Comparison of ENCODE assay signal across 8 mouse cellular contexts in the genomic region with DNA sequence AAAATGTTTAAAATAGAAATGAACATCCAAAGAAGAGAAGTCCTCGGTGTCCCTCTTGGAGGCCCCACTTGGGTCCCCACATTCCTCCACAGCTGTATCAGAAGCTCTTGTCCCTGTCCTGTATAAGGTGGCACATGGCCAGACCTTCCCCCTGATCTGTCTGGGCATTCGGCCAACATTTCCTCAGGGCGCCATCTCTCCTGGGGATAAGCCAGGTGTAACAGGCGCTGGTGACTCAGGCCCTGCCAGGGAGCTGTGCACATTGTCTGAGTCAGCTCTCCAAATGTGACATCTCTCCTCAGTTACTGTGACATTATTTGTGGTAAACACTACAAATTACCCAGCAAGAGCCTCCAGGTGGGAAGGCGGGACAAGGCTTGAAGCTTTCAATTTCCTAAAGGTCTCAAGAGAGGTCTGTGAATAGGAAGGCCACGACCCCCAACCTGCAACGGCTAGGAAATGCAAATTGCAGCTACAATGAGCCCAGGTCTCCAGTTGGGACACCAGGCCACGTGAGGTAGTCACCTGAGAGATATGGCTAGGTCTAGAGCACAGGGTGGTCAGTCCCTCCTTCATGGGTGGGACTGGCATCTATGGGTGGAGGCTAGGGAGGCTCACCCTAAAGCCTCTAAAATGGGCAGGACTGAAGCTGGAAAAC. TPM values are rescaled to one million over a fixed set of nuclear protein-coding genes. Genes with fewer than 3 reads are reported as not detected.
DNase-seq lines count a peak whose midpoint lies in the region; ATAC-seq and TF ChIP-seq lines count a peak whose summit lies in the region.

No protein-coding gene starts in this region.

- H3K4me1 ChIP-seq in neural tube, embryonic 13.5 days (replicated peaks), result peaks cover 11% of the 10 kb centered on the region
- peaks cover 4% of the 10 kb centered on the region; the same call in 1 of the 2 replicates for H3K4me1 ChIP-seq in kidney, adult 2 months (ENCODE audit: control insufficient read depth, insufficient read depth, low read length)

- TF ChIP-seq POLR2A in kidney, adult 2 months (IDR thresholded peaks at IDR 0.05; ENCODE audit: low read depth, low read length), result no peak

- H3K4me3 ChIP-seq in neural tube, embryonic 13.5 days, result no peak overlapping the region
- no peak overlapping the region for H3K4me3 ChIP-seq in kidney, adult 2 months (ENCODE audit: insufficient read depth, low read depth, low read length)

- intact Hi-C loops in gastrocnemius, postnatal 14 days (cut with DNase I; ENCODE audit: low total_unique reads), result no loop called here
- intact Hi-C loops in left cerebral cortex, postnatal 25 days (cut with DNase I), result no loop called here

- peak; percentile 55 for ATAC-seq in neural tube, embryonic 13.5 days (ENCODE audit: low read depth)
- ATAC-seq in inflammation-experienced regulatory T-cells, adult 6 months, result no peak

- no peak for DNase-seq in neural tube, embryonic 10.5 days (ENCODE audit: extremely low spot score, low spot score)
- DNase-seq in adrenal gland, postnatal 36 days, result peak; percentile 87 to 88
- peak; percentile 42 for DNase-seq in gastrocnemius, postnatal 14 days
- DNase-seq in kidney, adult 2 months, result peak; percentile 93
- DNase-seq in left cerebral cortex, postnatal 25 days (ENCODE audit: low spot score in 2 of 2), result peak; percentile 61 to 89
- DNase-seq in right cerebral cortex, postnatal 14 days, result peak; percentile 63

- no peaks in the 10 kb centered on the region for H3K9me3 ChIP-seq in neural tube, embryonic 13.5 days

- 49% methylated on average over 8 of the region's 8 CpGs for WGBS in neural tube, embryonic 13.5 days
- WGBS in kidney, adult 2 months, result 36% methylated on average over 8 of the region's 8 CpGs

- H3K36me3 ChIP-seq in neural tube, embryonic 13.5 days, result no peaks in the 10 kb centered on the region
- H3K36me3 ChIP-seq in kidney, adult 2 months (ENCODE audit: control insufficient read depth, insufficient read depth, low read length), result no peaks in the 10 kb centered on the region

- no peak overlapping the region for H3K4me2 ChIP-seq in neural tube, embryonic 13.5 days

- H3K27me3 ChIP-seq in neural tube, embryonic 13.5 days, result no peaks in the 10 kb centered on the region
- no peaks in the 10 kb centered on the region for H3K27me3 ChIP-seq in kidney, adult 2 months (replicated peaks; ENCODE audit: control insufficient read depth, insufficient read depth, low read length)

- TF ChIP-seq CTCF in kidney, adult 2 months (conservative IDR thresholded peaks at IDR 0.05; ENCODE audit: insufficient read depth, insufficient read length, low read depth, low read length), result no peak

- no peak overlapping the region for H3K9ac ChIP-seq in neural tube, embryonic 13.5 days

- H3K27ac ChIP-seq in neural tube, embryonic 13.5 days (replicated peaks), result no peak overlapping the region
- no peak overlapping the region for H3K27ac ChIP-seq in kidney, adult 2 months (ENCODE audit: insufficient read depth, low read depth, low read length)

RNA-seq across cellular contexts. Expression of gene Gm10282, which starts 5.9 kb away (rescaled TPM):
- 14.3 and 19.6 TPM in 2 replicates for polyA plus RNA-seq in neural tube, embryonic 13.5 days (2015; fragmentation: Nextera tagmentation; extraction: Ambion mirVana)
- 10 to 100 TPM in 1 of 2 experiments, 1 to 10 TPM in 1; 5.8 to 20.3 TPM for total RNA-seq in adrenal gland, postnatal 36 days (2021)
- 1 to 10 TPM; 5.1 to 7.5 TPM for total RNA-seq in gastrocnemius, postnatal 14 days (2021)
- polyA plus RNA-seq in kidney, adult 2 months (2012; rRNA removed), result 1.8 and 2.8 TPM in 2 replicates
- 1 to 10 TPM; 6.1 to 7.0 TPM for total RNA-seq in left cerebral cortex, postnatal 25 days (2021)
- 100 to 1,000 TPM in 1 of 3 experiments, 10 to 100 TPM in 2; 20.4 to 115 (median 45.5) TPM for polyA plus RNA-seq in inflammation-experienced regulatory T-cells, adult 6 months (2017; shearing (Covaris generic))

RNA-seq across cellular contexts. Expression of gene Klf2, which starts 7.9 kb away (rescaled TPM):
- polyA plus RNA-seq in neural tube, embryonic 13.5 days (2015; fragmentation: Nextera tagmentation; extraction: Ambion mirVana), result 6.6 and 8.3 TPM in 2 replicates
- total RNA-seq in adrenal gland, postnatal 36 days (2021), result 10 to 100 TPM; 45.2 to 67.5 TPM
- total RNA-seq in gastrocnemius, postnatal 14 days (2021), result 10 to 100 TPM; 19.1 to 24.1 TPM
- 20.9 and 22.2 TPM in 2 replicates for polyA plus RNA-seq in kidney, adult 2 months (2012; rRNA removed)
- total RNA-seq in left cerebral cortex, postnatal 25 days (2021), result 10 to 100 TPM; 13.6 to 18.2 TPM
- polyA plus RNA-seq in inflammation-experienced regulatory T-cells, adult 6 months (2017; shearing (Covaris generic)), result 10 to 100 TPM; 21.0 to 28.1 (median 24.3) TPM
